Mouse (Mus musculus): ENCODE results near the gene Apobec4. TPM values are rescaled to one million over a fixed set of nuclear protein-coding genes. Genes with fewer than 3 reads are reported as not detected.

The Apobec4 gene
- polyA plus RNA-seq, 1 experiment from 2014 or later, result not detected

- H3K9ac ChIP-seq (ENCODE audit: low read length), result no peak overlapping the region
- no peaks in the 10 kb centered on the region for H3K27me3 ChIP-seq (ENCODE audit: control insufficient read depth, insufficient read depth, low read length)
- 22% methylated on average over 9 of the region's 9 CpGs for WGBS
- H3K4me1 ChIP-seq (ENCODE audit: control insufficient read depth in 2 of 2, insufficient read depth in 2 of 2, low read length in 2 of 2), result peaks cover 14 to 15% of the 10 kb centered on the region in 2 experiments
- H3K9me3 ChIP-seq (ENCODE audit: control insufficient read depth, low read length), result no peaks in the 10 kb centered on the region
- peak; percentile 85 for ATAC-seq (ENCODE audit: insufficient number of reproducible peaks, insufficient read depth, low FRiP score, low read depth)
- no peak overlapping the region for H3K4me2 ChIP-seq (ENCODE audit: low read length)
- peak overlapping the region; percentile 69 to 83 for H3K27ac ChIP-seq (replicated peaks in 1 of 2; ENCODE audit: control insufficient read depth in 1 of 2, insufficient read depth in 1 of 2, low read depth in 2 of 2, low read length in 2 of 2)
- no peaks in the 10 kb centered on the region for H3K36me3 ChIP-seq (ENCODE audit: control insufficient read depth, insufficient read depth, low read length)
- no peak overlapping the region for H3K4me3 ChIP-seq (ENCODE audit: control insufficient read depth in 1 of 2, insufficient read depth in 1 of 2, low read depth in 1 of 2, low read length in 2 of 2)
Observed at GRCm38 (mm10) chr1:152738793-152739192, 11.6 kb upstream of the Apobec4 start.

GRCm38 (mm10) chr1:152739374-152739773 is 11.0 kb upstream of the Apobec4 start:
- Histone ChIP-seq H3K9me3 (ENCODE audit: control insufficient read depth, low read length) (no peaks in the 10 kb centered on the region), H3K27ac (replicated peaks in 1 of 2; ENCODE audit: control insufficient read depth in 1 of 2, insufficient read depth in 1 of 2, low read depth in 2 of 2, low read length in 2 of 2) (peak overlapping the region; percentile 33 to 41; a peak in 2 of 4 replicates)
- WGBS, result 89% methylated on average over 11 of the region's 11 CpGs

GRCm38 (mm10) chr1:152743095-152743826 is 7.1 kb upstream of the Apobec4 start:
- no peaks in the 10 kb centered on the region for H3K27me3 ChIP-seq (ENCODE audit: control insufficient read depth, insufficient read depth, low read length)
- no peak overlapping the region for H3K4me2 ChIP-seq (ENCODE audit: low read length)
- H3K9me3 ChIP-seq (ENCODE audit: control insufficient read depth, low read length), result no peaks in the 10 kb centered on the region
- peaks cover 12 to 15% of the 10 kb centered on the region in 2 experiments for H3K4me1 ChIP-seq (ENCODE audit: control insufficient read depth in 2 of 2, insufficient read depth in 2 of 2, low read length in 2 of 2)
- WGBS, result 30% methylated on average over 15 of the region's 15 CpGs
- no peak for ATAC-seq (ENCODE audit: insufficient number of reproducible peaks, insufficient read depth, low FRiP score, low read depth)
- H3K36me3 ChIP-seq (ENCODE audit: control insufficient read depth, insufficient read depth, low read length), result no peaks in the 10 kb centered on the region
- H3K9ac ChIP-seq (ENCODE audit: low read length), result no peak overlapping the region
- H3K4me3 ChIP-seq (ENCODE audit: control insufficient read depth in 1 of 2, insufficient read depth in 1 of 2, low read depth in 1 of 2, low read length in 2 of 2), result no peak overlapping the region
- peak overlapping the region in 1 of 2 experiments; percentile 40; a peak in 2 of 4 replicates for H3K27ac ChIP-seq (replicated peaks in 1 of 2; ENCODE audit: control insufficient read depth in 1 of 2, insufficient read depth in 1 of 2, low read depth in 2 of 2, low read length in 2 of 2)

More at GRCm38 (mm10) chr1:152739374-152739773, 11.0 kb upstream of the Apobec4 start:
- no peak for ATAC-seq (ENCODE audit: insufficient number of reproducible peaks, insufficient read depth, low FRiP score, low read depth)
- Histone ChIP-seq H3K4me3 (ENCODE audit: control insufficient read depth in 1 of 2, insufficient read depth in 1 of 2, low read depth in 1 of 2, low read length in 2 of 2) (no peak overlapping the region), H3K4me1 (ENCODE audit: control insufficient read depth in 2 of 2, insufficient read depth in 2 of 2, low read length in 2 of 2) (peaks cover 14 to 15% of the 10 kb centered on the region in 2 experiments), H3K36me3 (ENCODE audit: control insufficient read depth, insufficient read depth, low read length) (no peaks in the 10 kb centered on the region), H3K9ac (ENCODE audit: low read length) (no peak overlapping the region), H3K27me3 (ENCODE audit: control insufficient read depth, insufficient read depth, low read length) (no peaks in the 10 kb centered on the region), H3K4me2 (ENCODE audit: low read length) (no peak overlapping the region)

- Histone ChIP-seq H3K9me3 (ENCODE audit: control insufficient read depth, low read length) (no peaks in the 10 kb centered on the region), H3K27ac (replicated peaks in 1 of 2; ENCODE audit: control insufficient read depth in 1 of 2, insufficient read depth in 1 of 2, low read depth in 2 of 2, low read length in 2 of 2) (no peak overlapping the region), H3K4me3 (ENCODE audit: control insufficient read depth in 1 of 2, insufficient read depth in 1 of 2, low read depth in 1 of 2, low read length in 2 of 2) (no peak overlapping the region), H3K4me2 (ENCODE audit: low read length) (no peak overlapping the region), H3K36me3 (ENCODE audit: control insufficient read depth, insufficient read depth, low read length) (no peaks in the 10 kb centered on the region), H3K27me3 (ENCODE audit: control insufficient read depth, insufficient read depth, low read length) (no peaks in the 10 kb centered on the region), H3K4me1 (ENCODE audit: control insufficient read depth in 2 of 2, insufficient read depth in 2 of 2, low read length in 2 of 2) (peaks cover 10% of the 10 kb centered on the region in 2 experiments; a peak in 3 of 4 replicates), H3K9ac (ENCODE audit: low read length) (no peak overlapping the region)
- peak; percentile 26 for ATAC-seq (ENCODE audit: insufficient number of reproducible peaks, insufficient read depth, low FRiP score, low read depth)
- WGBS, result 8% methylated on average over 5 of the region's 5 CpGs
Observed at GRCm38 (mm10) chr1:152746426-152746825, 3.9 kb upstream of the Apobec4 start.

- H3K4me3 ChIP-seq (ENCODE audit: control insufficient read depth in 1 of 2, insufficient read depth in 1 of 2, low read depth in 1 of 2, low read length in 2 of 2), result no peak overlapping the region
- WGBS, result 64% methylated on average over 9 of the region's 9 CpGs
- H3K27ac ChIP-seq (replicated peaks in 1 of 2; ENCODE audit: control insufficient read depth in 1 of 2, insufficient read depth in 1 of 2, low read depth in 2 of 2, low read length in 2 of 2), result no peak overlapping the region
- ATAC-seq (ENCODE audit: insufficient number of reproducible peaks, insufficient read depth, low FRiP score, low read depth), result no peak
- H3K9ac ChIP-seq (ENCODE audit: low read length), result no peak overlapping the region
- H3K9me3 ChIP-seq (ENCODE audit: control insufficient read depth, low read length), result no peaks in the 10 kb centered on the region
- no peak overlapping the region for H3K4me2 ChIP-seq (ENCODE audit: low read length)
- no peaks in the 10 kb centered on the region for H3K36me3 ChIP-seq (ENCODE audit: control insufficient read depth, insufficient read depth, low read length)
- no peaks in the 10 kb centered on the region for H3K27me3 ChIP-seq (ENCODE audit: control insufficient read depth, insufficient read depth, low read length)
- H3K4me1 ChIP-seq (ENCODE audit: control insufficient read depth in 2 of 2, insufficient read depth in 2 of 2, low read length in 2 of 2), result peaks cover 5 to 6% of the 10 kb centered on the region in 2 experiments; a peak in 3 of 4 replicates
Observed at GRCm38 (mm10) chr1:152749276-152749675, 1.1 kb upstream of the Apobec4 start.

- H3K4me1 ChIP-seq (ENCODE audit: control insufficient read depth in 2 of 2, insufficient read depth in 2 of 2, low read length in 2 of 2), result 0 out of 4 replicates have a peak, but pooled peaks cover 0 to 5% of the 10 kb centered on the region in 2 experiments
- ATAC-seq (ENCODE audit: insufficient number of reproducible peaks, insufficient read depth, low FRiP score, low read depth), result no peak
- H3K4me3 ChIP-seq (ENCODE audit: control insufficient read depth in 1 of 2, insufficient read depth in 1 of 2, low read depth in 1 of 2, low read length in 2 of 2), result no peak overlapping the region
- H3K4me2 ChIP-seq (ENCODE audit: low read length), result no peak overlapping the region
- H3K27me3 ChIP-seq (ENCODE audit: control insufficient read depth, insufficient read depth, low read length), result no peaks in the 10 kb centered on the region
- 77% methylated on average over 2 of the region's 2 CpGs for WGBS
- no peak overlapping the region for H3K27ac ChIP-seq (replicated peaks in 1 of 2; ENCODE audit: control insufficient read depth in 1 of 2, insufficient read depth in 1 of 2, low read depth in 2 of 2, low read length in 2 of 2)
- H3K9me3 ChIP-seq (ENCODE audit: control insufficient read depth, low read length), result no peaks in the 10 kb centered on the region
- no peak overlapping the region for H3K9ac ChIP-seq (ENCODE audit: low read length)
- H3K36me3 ChIP-seq (ENCODE audit: control insufficient read depth, insufficient read depth, low read length), result no peaks in the 10 kb centered on the region
Observed at GRCm38 (mm10) chr1:152761791-152762190, 11.4 kb downstream of the Apobec4 start.

GRCm38 (mm10) chr1:152766032-152766772 is 15.9 kb downstream of the Apobec4 start, which contains the start of the genes Rgl1 and Arpc5:
Rgl1 (minus strand) TSS chr1:152766351.
Arpc5 (plus strand) TSS chr1:152766542.
- whole genome bisulfite sequencing, result under 1% methylated on average over 76 of the region's 86 CpGs
- H3K9me3 ChIP-seq (ENCODE audit: control insufficient read depth, low read length), result no peaks in the 10 kb centered on the region
- H3K27me3 ChIP-seq (ENCODE audit: control insufficient read depth, insufficient read depth, low read length), result no peaks in the 10 kb centered on the region
- H3K9ac ChIP-seq (ENCODE audit: low read length), result peak within 1 kb of the TSS; percentile 99
- peak; percentile 97 for ATAC-seq (ENCODE audit: insufficient number of reproducible peaks, insufficient read depth, low FRiP score, low read depth)
- H3K27ac ChIP-seq (replicated peaks in 1 of 2; ENCODE audit: control insufficient read depth in 1 of 2, insufficient read depth in 1 of 2, low read depth in 2 of 2, low read length in 2 of 2), result peak within 1 kb of the TSS; percentile 83 to 94
- 0 out of 4 replicates have a peak, but pooled peaks cover 0 to 13% of the 10 kb centered on the region in 2 experiments for H3K4me1 ChIP-seq (ENCODE audit: control insufficient read depth in 2 of 2, insufficient read depth in 2 of 2, low read length in 2 of 2)
- H3K4me2 ChIP-seq (ENCODE audit: low read length), result peak within 1 kb of the TSS; percentile 95
- peaks cover 27% of the 10 kb centered on the region for H3K36me3 ChIP-seq (ENCODE audit: control insufficient read depth, insufficient read depth, low read length)
- peak within 1 kb of the TSS; percentile 92 to 98 for H3K4me3 ChIP-seq (ENCODE audit: control insufficient read depth in 1 of 2, insufficient read depth in 1 of 2, low read depth in 1 of 2, low read length in 2 of 2)
